Mouse (Mus musculus) ZHBTc4 (cell line): Measurements from ENCODE around the gene Cdk4.

ENCODE experiments used
- DNase-seq: peaks from one replicate; pipeline ENCODE4 v3.0.0-alpha.2; 2011; ENCODE audit warnings: low read depth, low spot score

Cdk4 gene

GRCm38 (mm10) chr10:127063239-127063872 lies at the start of gene Cdk4:
Cdk4 (plus strand) TSS chr10:127063534.
- peak; percentile 99 for DNase-seq

- peak; percentile 82 for DNase-seq
These were observed 46.8 kb upstream of the Cdk4 start for GRCm38 (mm10) chr10:127016488-127016887.

GRCm38 (mm10) chr10:127017071-127017470 lies 46.3 kb upstream of the Cdk4 start:
- DNase-seq, result no peak

GRCm38 (mm10) chr10:127018422-127018821 lies 44.9 kb upstream of the Cdk4 start:
- DNase-seq, result peak; percentile 61

GRCm38 (mm10) chr10:127030336-127031296 lies 32.7 kb upstream of the Cdk4 start, which contains the start of gene Tsfm:
Tsfm (minus strand) TSS chr10:127030840.
- peak; percentile 96 for DNase-seq

- DNase-seq, result no peak
These were observed 30.0 kb upstream of the Cdk4 start for GRCm38 (mm10) chr10:127033301-127033741.

- DNase-seq, result no peak
These were observed 27.1 kb upstream of the Cdk4 start for GRCm38 (mm10) chr10:127036273-127036672.

GRCm38 (mm10) chr10:127037641-127038040 lies 25.7 kb upstream of the Cdk4 start:
- peak; percentile 34 for DNase-seq

GRCm38 (mm10) chr10:127040569-127041214 lies 22.6 kb upstream of the Cdk4 start:
- no peak for DNase-seq

- DNase-seq, result peak; percentile 38
These were observed 22.0 kb upstream of the Cdk4 start, which contains the start of the genes Mettl1 and Eef1akmt3 for GRCm38 (mm10) chr10:127041274-127041766. Mettl1 (plus strand) TSS chr10:127041414. Eef1akmt3 (minus strand) TSS chr10:127041513.

- DNase-seq, result peak; percentile 96
These were observed 21.5 kb upstream of the Cdk4 start for GRCm38 (mm10) chr10:127041774-127042338.

- DNase-seq, result no peak
These were observed 20.7 kb upstream of the Cdk4 start for GRCm38 (mm10) chr10:127042468-127043115.

- DNase-seq, result no peak
These were observed 20.1 kb upstream of the Cdk4 start for GRCm38 (mm10) chr10:127043187-127043586.

- no peak for DNase-seq
These were observed 15.4 kb upstream of the Cdk4 start, which contains the start of gene Cyp27b1 for GRCm38 (mm10) chr10:127047954-127048353. Cyp27b1 (plus strand) TSS chr10:127048250.

GRCm38 (mm10) chr10:127048608-127049394 lies 14.5 kb upstream of the Cdk4 start:
- no peak for DNase-seq

GRCm38 (mm10) chr10:127049395-127050118 lies 13.8 kb upstream of the Cdk4 start:
- DNase-seq, result no peak

GRCm38 (mm10) chr10:127050119-127050474 lies 13.2 kb upstream of the Cdk4 start:
- DNase-seq, result no peak

GRCm38 (mm10) chr10:127054646-127055045 lies 8.7 kb upstream of the Cdk4 start:
- peak; percentile 55 for DNase-seq

- DNase-seq, result no peak
These were observed 7.9 kb upstream of the Cdk4 start for GRCm38 (mm10) chr10:127055406-127055805.
